Mouse (Mus musculus): ENCODE measurements at regions not wholly inside any gene's neighbourhood (a gene's known extent, or its start where the extent isn't known, plus 50 kb on each side); places are given as distances from the start of the nearest gene placed in this dataset.

DNA sequence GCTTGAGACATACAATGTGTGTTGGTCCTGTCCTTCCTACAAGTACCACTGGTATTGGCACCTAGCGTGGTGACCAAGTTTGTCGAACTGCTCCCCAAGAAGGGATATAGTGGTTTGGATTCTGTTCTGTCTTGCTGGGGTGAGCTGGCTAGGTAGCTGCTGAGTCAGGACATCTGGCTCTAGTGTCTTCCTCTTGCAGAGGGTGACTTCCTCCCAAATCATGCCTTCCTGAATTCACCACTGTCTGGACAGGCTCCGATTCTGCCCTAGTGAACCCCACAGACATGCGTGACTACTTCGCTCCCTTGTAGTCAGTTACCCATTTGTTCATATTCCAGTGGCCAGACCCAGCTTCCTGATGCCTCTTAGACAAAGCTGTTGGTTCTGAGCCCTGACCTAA, 130.1 kb downstream of the Pja2 start:
- H3K36me3 ChIP-seq (ENCODE audit: control insufficient read depth, insufficient read depth), result no peaks in the 10 kb centered on the region
- H3K4me3 ChIP-seq, result no peak overlapping the region
- H3ac ChIP-seq (ENCODE audit: control insufficient read depth, insufficient read length), result no peak overlapping the region
- TF ChIP-seq TCF12 (IDR thresholded peaks at IDR 0.05; ENCODE audit: insufficient read depth, poor library complexity, severe bottlenecking), result no peak
- no peak for TF ChIP-seq REST (IDR thresholded peaks at IDR 0.05; ENCODE audit: insufficient read depth, insufficient read length)
- TF ChIP-seq TCF3 (IDR thresholded peaks at IDR 0.05; ENCODE audit: insufficient read length, low read depth), result no peak
- no peak for TF ChIP-seq POLR2AphosphoS2 (IDR thresholded peaks at IDR 0.05; ENCODE audit: insufficient read length, low read depth)
- TF ChIP-seq MAX (IDR thresholded peaks at IDR 0.05; ENCODE audit: low read depth), result no peak
- no peak for TF ChIP-seq CEBPB (IDR thresholded peaks at IDR 0.05; ENCODE audit: insufficient read depth, poor library complexity, severe bottlenecking)
- no peak for TF ChIP-seq POLR2A (IDR thresholded peaks at IDR 0.05; ENCODE audit: insufficient read length, low read depth)
- TF ChIP-seq USF1 (IDR thresholded peaks at IDR 0.05; ENCODE audit: low read depth), result no peak
- no peak for TF ChIP-seq MYOG (IDR thresholded peaks at IDR 0.05; ENCODE audit: control insufficient read depth in 1 of 3, insufficient read depth in 1 of 3, insufficient read length in 2 of 3, low read depth in 2 of 3)
- TF ChIP-seq E2F4 (IDR thresholded peaks at IDR 0.05; ENCODE audit: insufficient read depth), result no peak
- no peak for TF ChIP-seq MYOD1 (IDR thresholded peaks at IDR 0.05; ENCODE audit: control insufficient read depth in 1 of 3, insufficient read length in 2 of 3, low read depth in 2 of 3)
- TF ChIP-seq SRF (IDR thresholded peaks at IDR 0.05; ENCODE audit: control insufficient read depth, insufficient read length, low read depth), result no peak
- H3K4me2 ChIP-seq (ENCODE audit: low read depth), result no peak overlapping the region
- no peaks in the 10 kb centered on the region for H3K79me2 ChIP-seq (ENCODE audit: control insufficient read depth, insufficient read depth)
- H3K27me3 ChIP-seq (ENCODE audit: control insufficient read depth, insufficient read depth, insufficient read length), result no peaks in the 10 kb centered on the region

DNA sequence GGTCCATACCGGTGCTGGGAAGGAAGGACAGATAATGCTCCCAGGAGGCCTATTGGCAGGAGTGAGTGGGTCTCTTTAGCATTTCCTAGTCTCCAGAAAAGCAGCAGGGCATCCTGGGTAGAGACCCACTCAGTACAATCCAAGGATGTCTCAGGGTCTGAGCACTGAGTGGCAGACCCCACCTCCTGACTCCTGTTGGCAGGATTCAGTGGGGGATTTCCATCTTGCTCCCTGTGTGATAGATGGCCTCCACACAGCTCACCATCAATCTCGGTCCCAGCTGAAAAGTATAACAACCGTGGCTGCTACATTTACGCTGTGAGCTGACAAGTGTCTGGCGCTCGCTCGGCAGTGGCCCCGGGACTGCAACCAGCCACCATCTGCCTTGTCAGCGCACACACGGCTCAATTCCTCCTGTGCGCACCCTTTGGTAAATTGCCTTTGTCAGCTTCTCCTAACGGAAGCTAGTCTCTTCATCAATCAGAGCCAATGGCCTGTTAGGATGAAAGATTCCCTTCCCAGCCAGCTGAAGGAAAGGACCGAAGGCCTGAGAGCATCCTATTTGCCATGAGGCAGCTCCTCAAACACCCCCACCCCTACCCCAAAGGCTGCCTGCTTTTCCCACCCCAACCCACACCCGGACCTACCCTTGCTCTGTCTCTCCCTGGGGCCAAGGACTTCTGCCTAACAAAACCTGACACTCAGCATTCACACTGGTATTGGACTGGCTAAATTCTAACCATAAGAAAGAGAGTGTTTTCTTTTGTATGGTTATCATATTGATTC, 131.4 kb downstream of the Pja2 start:
- no peak overlapping the region for H3K4me2 ChIP-seq (ENCODE audit: low read depth)
- no peaks in the 10 kb centered on the region for H3K36me3 ChIP-seq (ENCODE audit: control insufficient read depth, insufficient read depth)
- no peak overlapping the region for H3ac ChIP-seq (ENCODE audit: control insufficient read depth, insufficient read length)
- H3K79me2 ChIP-seq (ENCODE audit: control insufficient read depth, insufficient read depth), result no peaks in the 10 kb centered on the region
- TF ChIP-seq CEBPB (IDR thresholded peaks at IDR 0.05; ENCODE audit: insufficient read depth, poor library complexity, severe bottlenecking) (no peak), SRF (IDR thresholded peaks at IDR 0.05; ENCODE audit: control insufficient read depth, insufficient read length, low read depth) (no peak), E2F4 (IDR thresholded peaks at IDR 0.05; ENCODE audit: insufficient read depth) (no peak), USF1 (IDR thresholded peaks at IDR 0.05; ENCODE audit: low read depth) (no peak), REST (IDR thresholded peaks at IDR 0.05; ENCODE audit: insufficient read depth, insufficient read length) (no peak), MAX (IDR thresholded peaks at IDR 0.05; ENCODE audit: low read depth) (no peak), MYOD1 (IDR thresholded peaks at IDR 0.05; ENCODE audit: control insufficient read depth in 1 of 3, insufficient read length in 2 of 3, low read depth in 2 of 3) (no peak), POLR2AphosphoS2 (IDR thresholded peaks at IDR 0.05; ENCODE audit: insufficient read length, low read depth) (no peak), MYOG (IDR thresholded peaks at IDR 0.05; ENCODE audit: control insufficient read depth in 1 of 3, insufficient read depth in 1 of 3, insufficient read length in 2 of 3, low read depth in 2 of 3) (no peak), TCF3 (IDR thresholded peaks at IDR 0.05; ENCODE audit: insufficient read length, low read depth) (no peak)
- H3K27me3 ChIP-seq (ENCODE audit: control insufficient read depth, insufficient read depth, insufficient read length), result no peaks in the 10 kb centered on the region
- H3K4me3 ChIP-seq, result no peak overlapping the region

DNA sequence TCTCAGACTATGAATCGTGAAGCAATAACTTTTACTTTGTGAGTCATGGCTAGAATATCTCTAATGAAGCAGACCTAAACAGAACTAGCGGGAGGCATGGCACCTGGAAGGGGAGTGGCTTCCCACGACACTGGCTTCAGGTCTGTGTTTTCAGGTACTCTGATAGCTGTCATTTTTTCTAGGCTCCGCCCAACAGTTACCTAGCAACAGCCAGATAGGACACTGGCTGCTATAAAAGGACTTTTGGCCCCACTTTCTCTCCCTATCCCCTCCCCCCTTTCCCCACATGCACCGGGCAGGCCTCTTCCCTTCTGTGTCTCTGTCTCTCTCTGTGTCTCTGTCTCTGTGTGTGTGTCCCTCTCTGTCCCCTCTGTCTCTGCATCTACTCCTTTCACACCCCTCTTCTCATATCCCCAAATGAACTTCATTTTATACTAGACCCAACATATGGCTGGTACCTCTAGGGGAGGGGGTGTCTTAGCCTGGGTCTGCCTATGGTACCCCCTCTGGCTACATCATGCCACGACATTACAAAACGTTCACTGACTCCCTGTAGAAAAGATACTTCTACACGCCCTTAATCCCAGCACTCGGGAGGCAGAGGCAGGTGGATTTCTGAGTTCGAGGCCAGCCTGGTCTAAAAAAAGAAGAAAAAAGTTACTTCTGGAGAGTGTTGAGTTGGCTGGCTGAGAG, 132.3 kb downstream of the Pja2 start:
- Histone ChIP-seq H3K36me3 (ENCODE audit: control insufficient read depth, insufficient read depth) (no peaks in the 10 kb centered on the region), H3K27me3 (ENCODE audit: control insufficient read depth, insufficient read depth, insufficient read length) (no peaks in the 10 kb centered on the region), H3K79me2 (ENCODE audit: control insufficient read depth, insufficient read depth) (no peaks in the 10 kb centered on the region), H3K4me2 (ENCODE audit: low read depth) (no peak overlapping the region), H3ac (ENCODE audit: control insufficient read depth, insufficient read length) (no peak overlapping the region), H3K4me3 (no peak overlapping the region)
- TF ChIP-seq TCF12 (IDR thresholded peaks at IDR 0.05; ENCODE audit: insufficient read depth, poor library complexity, severe bottlenecking) (no peak), MYOD1 (IDR thresholded peaks at IDR 0.05; ENCODE audit: control insufficient read depth in 1 of 3, insufficient read length in 2 of 3, low read depth in 2 of 3) (no peak), USF1 (IDR thresholded peaks at IDR 0.05; ENCODE audit: low read depth) (no peak), REST (IDR thresholded peaks at IDR 0.05; ENCODE audit: insufficient read depth, insufficient read length) (no peak), CEBPB (IDR thresholded peaks at IDR 0.05; ENCODE audit: insufficient read depth, poor library complexity, severe bottlenecking) (no peak), E2F4 (IDR thresholded peaks at IDR 0.05; ENCODE audit: insufficient read depth) (no peak), SRF (IDR thresholded peaks at IDR 0.05; ENCODE audit: control insufficient read depth, insufficient read length, low read depth) (no peak), TCF3 (IDR thresholded peaks at IDR 0.05; ENCODE audit: insufficient read length, low read depth) (no peak)

DNA sequence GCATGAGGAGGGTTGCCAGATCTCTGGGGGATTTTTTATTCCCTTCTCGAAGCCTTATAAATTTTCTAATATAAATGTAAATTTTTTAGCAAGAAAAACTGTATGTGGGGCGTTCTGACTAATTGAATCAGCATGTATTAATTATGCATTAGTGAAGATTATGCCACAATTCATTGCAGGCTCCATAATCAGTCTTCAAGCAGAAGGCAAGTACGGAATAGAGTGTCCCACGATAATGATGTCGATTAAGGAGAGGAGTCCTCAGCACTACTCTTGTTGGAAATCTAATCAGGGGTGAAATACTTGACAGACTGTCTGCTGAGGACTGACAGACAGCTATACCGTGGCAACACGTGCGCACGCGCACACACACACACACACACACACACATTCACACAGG, 135.3 kb downstream of the Pja2 start:
- Histone ChIP-seq H3K4me2 (ENCODE audit: low read depth) (no peak overlapping the region), H3K4me3 (no peak overlapping the region), H3K27me3 (ENCODE audit: control insufficient read depth, insufficient read depth, insufficient read length) (no peaks in the 10 kb centered on the region), H3ac (ENCODE audit: control insufficient read depth, insufficient read length) (no peak overlapping the region), H3K36me3 (ENCODE audit: control insufficient read depth, insufficient read depth) (no peaks in the 10 kb centered on the region), H3K79me2 (ENCODE audit: control insufficient read depth, insufficient read depth) (no peaks in the 10 kb centered on the region)
- no peak for TF ChIP-seq USF1 (IDR thresholded peaks at IDR 0.05; ENCODE audit: low read depth)
- TF ChIP-seq MYOG (IDR thresholded peaks at IDR 0.05; ENCODE audit: control insufficient read depth in 1 of 3, insufficient read depth in 1 of 3, insufficient read length in 2 of 3, low read depth in 2 of 3), result no peak
- no peak for TF ChIP-seq E2F4 (IDR thresholded peaks at IDR 0.05; ENCODE audit: insufficient read depth)
- no peak for TF ChIP-seq SRF (IDR thresholded peaks at IDR 0.05; ENCODE audit: control insufficient read depth, insufficient read length, low read depth)
- TF ChIP-seq REST (IDR thresholded peaks at IDR 0.05; ENCODE audit: insufficient read depth, insufficient read length), result no peak
- TF ChIP-seq POLR2A (IDR thresholded peaks at IDR 0.05; ENCODE audit: insufficient read length, low read depth), result no peak
